14 mouse cellular contexts compared by ENCODE assay signal in genomic region chr2:180107081-180107480, GRCm38 (mm10). TPM values are rescaled to one million over a fixed set of nuclear protein-coding genes. Genes with fewer than 3 reads are reported as not detected.
DNase-seq lines count a peak whose midpoint lies in the region; ATAC-seq and TF ChIP-seq lines count a peak whose summit lies in the region.
"Had no signal": no experiment of that assay in that cellular context is flagged by ENCODE, and none has a peak within 500 bp of the region (broad histone marks: within the 10 kb centered on the region; RNA-seq: fewer than 3 reads in every experiment).

No protein-coding gene starts in this region.

- H3K9ac ChIP-seq in MEL (ENCODE audit: control insufficient read depth, low read depth, low read length, poor library complexity, severe bottlenecking) = no peak overlapping the region
- no peak overlapping the region for H3K9ac ChIP-seq in forebrain, embryonic 15.5 days (replicated peaks)
- H3K9ac ChIP-seq: forebrain, embryonic 13.5 days; hindbrain, embryonic 15.5 days had no signal

- H3K36me3 ChIP-seq in MEL (ENCODE audit: control insufficient read depth in 1 of 2, insufficient read depth in 2 of 2, low read length in 2 of 2) = no peaks in the 10 kb centered on the region
- H3K36me3 ChIP-seq in forebrain, embryonic 15.5 days = no peaks in the 10 kb centered on the region
- H3K36me3 ChIP-seq: hindbrain, embryonic 15.5 days had no signal

- TF ChIP-seq CTCF in left cerebral cortex, adult 2 months (IDR thresholded peaks at IDR 0.05) = peak; percentile 36
- TF ChIP-seq CTCF in MEL (IDR thresholded peaks at IDR 0.05 in 2 of 3, conservative IDR thresholded peaks at IDR 0.05 in 1 of 3; ENCODE audit: control insufficient read depth in 1 of 3, insufficient read depth in 1 of 3, low read depth in 2 of 3, low read length in 3 of 3, poor library complexity in 1 of 3, severe bottlenecking in 1 of 3) = peak; percentile 40 to 71 (median 60)

- TF ChIP-seq EP300 in MEL (IDR thresholded peaks at IDR 0.05; ENCODE audit: low read depth in 1 of 2, low read length in 2 of 2) = no peak

- TF ChIP-seq RAD21 in MEL (IDR thresholded peaks at IDR 0.05; ENCODE audit: low read depth, low read length) = peak; percentile 48

- H3K4me1 ChIP-seq in MEL (ENCODE audit: control insufficient read depth in 1 of 2, insufficient read depth in 2 of 2, low read length in 2 of 2) = no peaks in the 10 kb centered on the region
- H3K4me1 ChIP-seq in forebrain, embryonic 15.5 days = peaks cover 30% of the 10 kb centered on the region

- no peak for TF ChIP-seq POLR2A in MEL (IDR thresholded peaks at IDR 0.05; ENCODE audit: control insufficient read depth in 1 of 2, insufficient read depth in 1 of 2, low read depth in 1 of 2, low read length in 2 of 2, poor library complexity in 1 of 2)

- no peak overlapping the region for H3K4me3 ChIP-seq in left cerebral cortex, adult 2 months
- H3K4me3 ChIP-seq in MEL (ENCODE audit: control insufficient read depth in 1 of 2, insufficient read depth in 1 of 2, low read depth in 2 of 2, low read length in 2 of 2) = no peak overlapping the region
- no peak overlapping the region for H3K4me3 ChIP-seq in forebrain, embryonic 15.5 days
- H3K4me3 ChIP-seq: forebrain, embryonic 13.5 days; hindbrain, embryonic 15.5 days had no signal

- H3K27ac ChIP-seq in left cerebral cortex, adult 2 months = no peak overlapping the region
- no peak overlapping the region for H3K27ac ChIP-seq in MEL (ENCODE audit: control insufficient read depth, low read depth, low read length)
- no peak overlapping the region for H3K27ac ChIP-seq in forebrain, embryonic 15.5 days (replicated peaks)
- H3K27ac ChIP-seq: forebrain, embryonic 13.5 days; hindbrain, embryonic 15.5 days had no signal

- 68% methylated on average over 4 of the region's 4 CpGs for WGBS in forebrain, embryonic 15.5 days

- intact Hi-C loops in left cerebral cortex, adult 2 months (cut with DNase I) = no loop called here

- H3K27me3 ChIP-seq in MEL (ENCODE audit: control insufficient read depth in 1 of 2, insufficient read depth in 2 of 2, low read length in 2 of 2) = 0 out of 4 replicates have a peak, but pooled peaks cover 0 to 3% of the 10 kb centered on the region in 2 experiments
- peaks cover 34% of the 10 kb centered on the region for H3K27me3 ChIP-seq in forebrain, embryonic 15.5 days

- no peak for ATAC-seq in forebrain, embryonic 15.5 days (replicated peaks)
- ATAC-seq: forebrain, embryonic 13.5 days had no signal

- H3K4me2 ChIP-seq in forebrain, embryonic 15.5 days (replicated peaks) = no peak overlapping the region
- H3K4me2 ChIP-seq: forebrain, embryonic 13.5 days; hindbrain, embryonic 15.5 days had no signal

- no peak for DNase-seq in left cerebral cortex, adult 2 months (ENCODE audit: extremely low spot score in 1 of 2, low spot score in 2 of 2)
- DNase-seq in left cerebral cortex, adult 11 months (ENCODE audit: low spot score) = no peak
- DNase-seq in CD4-positive helper T cell, adult 2 months (ENCODE audit: low read depth, low spot score) = peak; percentile 23
- peak; percentile 57 for DNase-seq in MEL (ENCODE audit: low read depth, low spot score)
- peak; percentile 37 for DNase-seq in naive thymus-derived CD4-positive, alpha-beta T cell, adult 2 months (ENCODE audit: low read depth)
- DNase-seq in right cerebral cortex, postnatal 4 days = no peak
- no peak for DNase-seq in adrenal gland, postnatal 4 days (ENCODE audit: low spot score in 2 of 2)
- DNase-seq: kidney, postnatal 36 days; left cerebral cortex, postnatal 4 days; lung, postnatal 14 days; right cerebral cortex, postnatal 25 days had no signal

- no peaks in the 10 kb centered on the region for H3K9me3 ChIP-seq in MEL (replicated peaks; ENCODE audit: insufficient read depth, low read length)
- H3K9me3 ChIP-seq in forebrain, embryonic 15.5 days = no peaks in the 10 kb centered on the region
- H3K9me3 ChIP-seq: forebrain, embryonic 13.5 days; hindbrain, embryonic 15.5 days had no signal

- no peaks in the 10 kb centered on the region for H3K79me2 ChIP-seq in MEL (ENCODE audit: control insufficient read depth, insufficient read depth, low read length, poor library complexity)

TF ChIP-seq in MEL, 35 proteins besides CTCF, POLR2A, EP300 and RAD21:
- TF ChIP-seq SMC3 (IDR thresholded peaks at IDR 0.05; ENCODE audit: low read depth, low read length) = peak; percentile 31; the same call in 1 of the 2 replicates
- TF ChIP-seq GATA1 (IDR thresholded peaks at IDR 0.05; ENCODE audit: low read depth, low read length) = peak; percentile 44; the same call in 1 of the 2 replicates
- no peak for TF ChIP-seq CHD1 (IDR thresholded peaks at IDR 0.05; ENCODE audit: low read depth, low read length)

RNA-seq across cellular contexts. Expression of gene Hrh3, which starts 2.8 kb away (rescaled TPM):
- 10 to 100 TPM; 84.3 to 85.7 TPM for total RNA-seq in left cerebral cortex, adult 2 months (2021)
- total RNA-seq in MEL (2012; rRNA removed) = not detected in 2 replicates
- not detected for polyA plus RNA-seq in MEL (2012; ENCODE audit: insufficient read depth in 1 of 2, insufficient read length in 2 of 2, low read depth in 1 of 2, low replicate concordance in 2 of 2, missing spikeins in 1 of 2)
- total RNA-seq in adrenal gland, postnatal 4 days (2021) = under 1 TPM; 0.28 to 0.48 TPM
- 2.3 and 2.7 TPM in 2 replicates for polyA plus RNA-seq in forebrain, embryonic 15.5 days (2015; fragmentation: Nextera tagmentation; extraction: Ambion mirVana)

RNA-seq across cellular contexts. Expression of gene Osbpl2, which starts 12.0 kb away (rescaled TPM):
- total RNA-seq in left cerebral cortex, adult 2 months (2021) = 10 to 100 TPM; 46.2 to 50.6 TPM
- total RNA-seq in MEL (2012; rRNA removed) = 13.3 and 18.9 TPM in 2 replicates
- 10 to 100 TPM in 1 of 2 experiments, not detected in 1; 25.5 TPM for polyA plus RNA-seq in MEL (2012; ENCODE audit: insufficient read depth in 1 of 2, insufficient read length in 2 of 2, low read depth in 1 of 2, low replicate concordance in 2 of 2, missing spikeins in 1 of 2)
- total RNA-seq in adrenal gland, postnatal 4 days (2021) = 10 to 100 TPM; 35.1 to 37.2 TPM
- polyA plus RNA-seq in forebrain, embryonic 15.5 days (2015; fragmentation: Nextera tagmentation; extraction: Ambion mirVana) = 66.3 and 67.3 TPM in 2 replicates

RNA-seq across cellular contexts. Expression of gene Mtg2, which starts 36.7 kb away (rescaled TPM):
- 10 to 100 TPM; 15.6 to 18.4 TPM for total RNA-seq in left cerebral cortex, adult 2 months (2021)
- 35.2 and 41.2 TPM in 2 replicates for total RNA-seq in MEL (2012; rRNA removed)
- 10 to 100 TPM in 1 of 2 experiments, not detected in 1; 30.9 TPM for polyA plus RNA-seq in MEL (2012; ENCODE audit: insufficient read depth in 1 of 2, insufficient read length in 2 of 2, low read depth in 1 of 2, low replicate concordance in 2 of 2, missing spikeins in 1 of 2)
- 10 to 100 TPM; 16.4 to 17.7 TPM for total RNA-seq in adrenal gland, postnatal 4 days (2021)
- 35.6 and 38.5 TPM in 2 replicates for polyA plus RNA-seq in forebrain, embryonic 15.5 days (2015; fragmentation: Nextera tagmentation; extraction: Ambion mirVana)

Comparison
In these comparisons a context has a peak if more than half of its experiments do, and no peak if none do; other contexts are left out.
1. DNase-seq: peak in CD4-positive helper T cell, adult 2 months (single experiment), MEL (single experiment) and naive thymus-derived CD4-positive, alpha-beta T cell, adult 2 months (single experiment); none in left cerebral cortex, adult 2 months (0 of 2), left cerebral cortex, adult 11 months (single experiment), right cerebral cortex, postnatal 4 days (single experiment) and adrenal gland, postnatal 4 days (0 of 2).
2. RNA of gene Hrh3, which starts 2.8 kb away (total RNA-seq): 84.3 to 85.7 TPM in left cerebral cortex, adult 2 months; 0.28 to 0.48 TPM in adrenal gland, postnatal 4 days and not detected in MEL; every median in the first group is over 10 times any median in the second.